Mouse (Mus musculus) urinary bladder, postnatal 36 days (tissue): ENCODE measurements around the gene Ubr4.
A peak's percentile ranks its signal among the peaks of the same experiment; 100 is the strongest.
"Not testable (repeated sequence)": the region's sequence is repeated elsewhere in the genome, so short reads cannot be mapped to it uniquely, and the experiment has no call there.

Source experiments
- DNase-seq, 2 experiments: peaks; one replicate each; pipeline ENCODE4 v3.0.0; 2022; ENCODE audit warnings: low spot score in 2 of 2, mixed read lengths in 1 of 2

Gene Ubr4

GRCm38 (mm10) chr4:139484496-139484895 lies 132.1 kb downstream of the Ubr4 start:
- no peak for DNase-seq

GRCm38 (mm10) chr4:139487085-139487484 lies 134.7 kb downstream of the Ubr4 start:
- no peak for DNase-seq

- DNase-seq, result no peak
These were observed 135.9 kb downstream of the Ubr4 start for GRCm38 (mm10) chr4:139488325-139488724.

- DNase-seq, result no peak
These were observed 137.5 kb downstream of the Ubr4 start for GRCm38 (mm10) chr4:139489946-139490345.

- DNase-seq, result peak in 1 of 2 experiments; percentile 35
These were observed 138.1 kb downstream of the Ubr4 start for GRCm38 (mm10) chr4:139490413-139491055.

- no peak for DNase-seq
These were observed 139.2 kb downstream of the Ubr4 start for GRCm38 (mm10) chr4:139491541-139492170.

- DNase-seq, result peak in 1 of 2 experiments; percentile 19
These were observed 139.9 kb downstream of the Ubr4 start for GRCm38 (mm10) chr4:139492258-139492833.

- DNase-seq, result peak in 1 of 2 experiments; percentile 14
These were observed 141.0 kb downstream of the Ubr4 start for GRCm38 (mm10) chr4:139493227-139494025.

GRCm38 (mm10) chr4:139500814-139501213 lies 148.4 kb downstream of the Ubr4 start:
- no peak for DNase-seq

GRCm38 (mm10) chr4:139501702-139502101 lies 149.3 kb downstream of the Ubr4 start:
- no peak for DNase-seq

GRCm38 (mm10) chr4:139503919-139504318 lies 151.5 kb downstream of the Ubr4 start:
- no peak for DNase-seq

GRCm38 (mm10) chr4:139505716-139506115 lies 153.3 kb downstream of the Ubr4 start:
- no peak for DNase-seq

- DNase-seq, result no peak
These were observed 154.3 kb downstream of the Ubr4 start for GRCm38 (mm10) chr4:139506727-139507126.

GRCm38 (mm10) chr4:139509069-139509468 lies 156.7 kb downstream of the Ubr4 start:
- DNase-seq, result no peak

GRCm38 (mm10) chr4:139511557-139511956 lies 159.1 kb downstream of the Ubr4 start:
- DNase-seq, result no peak

- no peak for DNase-seq
These were observed 160.6 kb downstream of the Ubr4 start for GRCm38 (mm10) chr4:139512985-139513384.

- no peak for DNase-seq
These were observed 166.8 kb downstream of the Ubr4 start for GRCm38 (mm10) chr4:139519221-139519620.

GRCm38 (mm10) chr4:139521926-139522325 lies 169.5 kb downstream of the Ubr4 start:
- DNase-seq, result peak; percentile 72 to 81

GRCm38 (mm10) chr4:139526475-139526874 lies 174.1 kb downstream of the Ubr4 start:
- DNase-seq, result no peak

- not testable (repeated sequence) for DNase-seq
These were observed 177.8 kb downstream of the Ubr4 start, which contains the start of gene Iffo2 for GRCm38 (mm10) chr4:139530248-139530647. Gene Iffo2, plus strand, starts transcription at chr4:139530548.

GRCm38 (mm10) chr4:139532081-139532480 lies 179.7 kb downstream of the Ubr4 start:
- no peak for DNase-seq

- DNase-seq, result peak; percentile 68 to 77
These were observed 182.8 kb downstream of the Ubr4 start for GRCm38 (mm10) chr4:139535127-139535695.
